Mouse (Mus musculus) midbrain, embryonic 13.5 days (tissue): ENCODE measurements around the gene Ssr3. TPM values are rescaled to one million over a fixed set of nuclear protein-coding genes. Genes with fewer than 3 reads are reported as not detected.
"Not testable (repeated sequence)": the region's sequence is repeated elsewhere in the genome, so short reads cannot be mapped to it uniquely, and the experiment has no call there.

Source experiments
- ATAC-seq: fragments of 200-750 bp; cut with Nextera tagmentation; 2 replicates; pipeline ENCODE4 v1.8.0; 2017; ENCODE audit warnings: mild to moderate bottlenecking, moderate TSS enrichment, moderate library complexity
- H3K27ac ChIP-seq: fragments of 300-500 bp; sonication (generic); 2 replicates; pipeline ENCODE4 v1.5.1; 2015; ENCODE audit warnings: inconsistent platforms, mild to moderate bottlenecking, moderate library complexity
- H3K27me3 ChIP-seq: fragments of 300-500 bp; sonication (generic); 2 replicates; pipeline ENCODE4 v1.6.1; 2015; ENCODE audit warnings: mild to moderate bottlenecking, inconsistent platforms
- H3K36me3 ChIP-seq: fragments of 300-500 bp; sonication (generic); 2 replicates; pipeline ENCODE4 v1.6.1; 2015; ENCODE audit warnings: mild to moderate bottlenecking, inconsistent platforms
- H3K4me1 ChIP-seq: fragments of 300-500 bp; sonication (generic); replicated peaks from 2 replicates; pipeline ENCODE4 v1.6.1; 2015; ENCODE audit warnings: inconsistent platforms
- H3K4me2 ChIP-seq: fragments of 300-500 bp; sonication (generic); replicated peaks from 2 replicates; pipeline ENCODE4 v1.6.1; 2015; ENCODE audit warnings: moderate library complexity, mild to moderate bottlenecking, inconsistent platforms
- H3K4me3 ChIP-seq: fragments of 300-500 bp; sonication (generic); replicated peaks from 2 replicates; pipeline ENCODE4 v1.5.1; 2015; ENCODE audit warnings: mild to moderate bottlenecking, inconsistent platforms
- H3K9ac ChIP-seq: fragments of 300-500 bp; sonication (generic); replicated peaks from 2 replicates; pipeline ENCODE4 v1.6.1; 2015; ENCODE audit warnings: mild to moderate bottlenecking, inconsistent platforms
- H3K9me3 ChIP-seq: fragments of 300-500 bp; sonication (generic); 2 replicates; pipeline ENCODE4 v1.6.1; 2016; ENCODE audit warnings: mild to moderate bottlenecking, inconsistent platforms
- WGBS: fragments of 180-500 bp; shearing (Covaris S2); methylation state at CpG from one replicate; pipeline ENCODE4 v1.1.7; 2015; 5-methylcytosine and 5-hydroxymethylcytosine counted together
- polyA plus RNA-seq: library from polyadenylated mRNA; unstranded; fragments of >200 nt; fragmentation: Nextera tagmentation; extraction: Ambion mirVana; gene quantifications from 2 replicates; pipeline ENCODE4 v1.2.1, GENCODE M21; 2015

Ssr3 gene
- polyA plus RNA-seq, 1 experiment from 2014 or later = 171 TPM

- Histone ChIP-seq H3K4me3 (no peak overlapping the region), H3K27me3 (no peaks in the 10 kb centered on the region), H3K4me1 (no peaks in the 10 kb centered on the region), H3K27ac (no peak overlapping the region), H3K36me3 (no peaks in the 10 kb centered on the region), H3K9ac (no peak overlapping the region), H3K4me2 (no peak overlapping the region), H3K9me3 (no peaks in the 10 kb centered on the region)
- ATAC-seq = no peak
- WGBS = 79% methylated on average over 4 of the region's 4 CpGs
Observed at GRCm38 (mm10) chr3:65396835-65397504, 4.5 kb upstream of the Ssr3 start.

GRCm38 (mm10) chr3:65395111-65395510 lies 2.7 kb upstream of the Ssr3 start:
- not testable (repeated sequence) for H3K27ac ChIP-seq, H3K4me2 ChIP-seq, H3K36me3 ChIP-seq, H3K9me3 ChIP-seq, ATAC-seq, H3K4me3 ChIP-seq, H3K9ac ChIP-seq, H3K27me3 ChIP-seq
- WGBS = 89% methylated on average over 1 of the region's 1 CpGs
- peaks cover 14% of the 10 kb centered on the region for H3K4me1 ChIP-seq

DNA sequence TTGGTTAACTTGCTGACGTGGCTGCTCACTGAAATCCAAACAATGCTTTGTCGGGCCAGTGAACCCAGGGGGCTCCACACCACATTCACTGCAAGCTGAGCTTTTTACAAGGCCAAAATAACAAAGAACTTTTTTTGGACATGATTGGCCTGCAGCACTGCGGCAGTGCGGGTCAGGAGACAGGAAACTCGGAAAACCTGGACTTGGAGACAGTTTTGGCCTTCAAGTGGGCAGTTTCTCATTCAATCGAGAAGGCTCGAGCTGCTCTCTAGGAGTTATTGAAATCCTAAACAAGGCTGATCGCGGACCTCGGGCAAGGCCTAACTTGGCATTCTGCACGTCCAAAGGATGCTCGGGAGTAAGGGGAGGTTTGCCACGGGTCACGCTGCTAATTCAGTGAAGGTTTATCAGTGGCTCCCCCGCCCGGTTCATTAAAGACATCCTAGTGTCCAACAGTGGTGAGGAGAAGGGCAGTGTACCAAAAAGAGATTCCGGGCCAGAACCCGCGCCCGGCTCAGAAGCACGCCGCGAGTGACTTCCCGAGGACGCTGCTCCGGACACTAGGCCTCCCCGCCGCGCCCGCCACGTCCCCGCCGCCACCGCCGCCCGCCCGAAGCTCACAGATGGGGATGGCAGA lies 521 bp downstream of the Ssr3 start:
- H3K27me3 ChIP-seq = no peaks in the 10 kb centered on the region
- H3K4me2 ChIP-seq = peak overlapping the region; percentile 74
- no peaks in the 10 kb centered on the region for H3K9me3 ChIP-seq
- H3K36me3 ChIP-seq = peaks cover 24% of the 10 kb centered on the region
- peak overlapping the region; percentile 90 for H3K9ac ChIP-seq
- peak overlapping the region; percentile 86 for H3K27ac ChIP-seq
- 0% methylated on average over 37 of the region's 37 CpGs for WGBS
- ATAC-seq = peak; percentile 81
- peak overlapping the region; percentile 89 for H3K4me3 ChIP-seq
- peaks cover 18% of the 10 kb centered on the region for H3K4me1 ChIP-seq

DNA sequence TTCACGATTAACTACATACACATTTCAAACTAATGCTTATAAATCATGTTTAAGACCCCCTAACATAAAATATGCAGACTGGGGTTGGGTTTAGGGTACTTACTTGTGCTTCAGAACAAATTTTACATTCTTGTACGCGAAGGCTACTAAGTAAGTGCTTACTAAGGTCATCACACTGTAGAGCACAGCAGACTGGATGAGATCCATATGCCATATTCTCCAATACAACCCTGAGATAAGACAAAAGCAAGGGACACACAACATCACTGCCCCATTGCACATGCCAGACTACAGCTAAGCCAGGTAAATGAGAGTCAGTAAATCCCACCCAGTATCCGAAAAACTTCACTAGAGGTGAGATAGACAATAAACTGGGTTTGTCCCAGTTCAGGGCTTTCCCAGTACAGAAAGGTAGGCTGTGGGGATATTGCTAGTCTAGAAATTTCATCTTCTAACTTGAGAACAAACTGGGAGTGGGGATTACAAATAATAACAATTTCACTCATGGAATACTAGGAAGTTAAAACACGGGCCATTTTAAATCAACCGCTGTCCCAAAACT lies 1.1 kb downstream of the Ssr3 start:
- peak overlapping the region; percentile 74 for H3K4me2 ChIP-seq
- H3K4me1 ChIP-seq = peaks cover 18% of the 10 kb centered on the region
- H3K27me3 ChIP-seq = no peaks in the 10 kb centered on the region
- H3K4me3 ChIP-seq = peak overlapping the region; percentile 89
- H3K9ac ChIP-seq = peak overlapping the region; percentile 90
- H3K36me3 ChIP-seq = peaks cover 30% of the 10 kb centered on the region
- peak overlapping the region; percentile 86; the same call in 1 of the 2 replicates for H3K27ac ChIP-seq
- no peak for ATAC-seq
- WGBS = 44% methylated on average over 6 of the region's 6 CpGs
- H3K9me3 ChIP-seq = no peaks in the 10 kb centered on the region

- Histone ChIP-seq H3K4me2 (no peak overlapping the region), H3K9ac (no peak overlapping the region), H3K27me3 (no peaks in the 10 kb centered on the region), H3K4me1 (peaks cover 9% of the 10 kb centered on the region), H3K4me3 (no peak overlapping the region), H3K9me3 (no peaks in the 10 kb centered on the region), H3K36me3 (peaks cover 66% of the 10 kb centered on the region), H3K27ac (no peak overlapping the region)
- ATAC-seq = no peak
Observed at GRCm38 (mm10) chr3:65385771-65386170, 6.7 kb downstream of the Ssr3 start.

- WGBS = 94% methylated on average over 3 of the region's 3 CpGs
- no peak for ATAC-seq
- Histone ChIP-seq H3K9ac (no peak overlapping the region), H3K4me2 (no peak overlapping the region), H3K27ac (no peak overlapping the region), H3K4me3 (no peak overlapping the region), H3K27me3 (no peaks in the 10 kb centered on the region), H3K36me3 (peaks cover 67% of the 10 kb centered on the region), H3K9me3 (no peaks in the 10 kb centered on the region), H3K4me1 (no peaks in the 10 kb centered on the region; the same call in 1 of the 2 replicates)
Observed at GRCm38 (mm10) chr3:65384431-65384830, 8.0 kb downstream of the Ssr3 start.

GRCm38 (mm10) chr3:65381094-65381493 lies 11.3 kb downstream of the Ssr3 start:
- no peak overlapping the region for H3K4me2 ChIP-seq
- ATAC-seq = no peak
- peaks cover 52% of the 10 kb centered on the region for H3K36me3 ChIP-seq
- no peaks in the 10 kb centered on the region for H3K27me3 ChIP-seq
- 84% methylated on average over 4 of the region's 4 CpGs for WGBS
- no peak overlapping the region for H3K4me3 ChIP-seq
- H3K9ac ChIP-seq = no peak overlapping the region
- no peaks in the 10 kb centered on the region for H3K9me3 ChIP-seq
- H3K27ac ChIP-seq = no peak overlapping the region
- no peaks in the 10 kb centered on the region for H3K4me1 ChIP-seq

DNA sequence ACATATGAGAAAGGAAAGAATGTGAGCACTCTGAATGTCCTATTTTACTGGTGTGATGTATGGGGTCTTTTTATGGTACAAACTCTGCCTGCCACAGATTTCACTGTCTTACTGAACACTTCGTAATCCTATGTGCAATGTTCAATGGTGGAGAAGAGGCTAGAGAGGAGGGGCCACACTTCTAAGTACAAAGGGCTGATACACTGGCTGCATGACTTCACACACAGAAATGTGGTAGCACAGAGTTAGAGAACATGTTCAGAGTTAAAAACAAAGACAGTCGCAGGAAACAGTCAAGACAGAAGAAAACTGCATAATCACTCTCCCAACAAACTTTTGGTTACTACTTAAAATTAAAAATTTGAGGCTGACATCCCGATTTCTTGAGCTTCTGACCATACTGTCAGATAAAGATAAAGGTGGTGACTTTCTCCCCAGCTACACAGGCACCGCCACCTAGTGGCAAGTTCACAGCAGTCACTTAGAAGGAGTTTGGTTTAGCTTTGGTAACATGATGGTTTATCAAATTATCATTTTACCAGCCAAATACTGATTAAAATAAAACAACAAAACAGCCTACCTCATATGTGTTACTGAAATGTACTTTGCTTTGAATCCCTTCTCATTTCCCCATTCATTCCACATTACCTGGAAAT lies 12.4 kb downstream of the Ssr3 start:
- Histone ChIP-seq H3K27ac (no peak overlapping the region), H3K4me3 (no peak overlapping the region), H3K27me3 (no peaks in the 10 kb centered on the region), H3K9ac (no peak overlapping the region), H3K4me1 (no peaks in the 10 kb centered on the region), H3K36me3 (peaks cover 44% of the 10 kb centered on the region), H3K9me3 (no peaks in the 10 kb centered on the region), H3K4me2 (no peak overlapping the region)
- WGBS = 66% methylated on average over 4 of the region's 4 CpGs
- no peak for ATAC-seq

GRCm38 (mm10) chr3:65378724-65379123 lies 13.7 kb downstream of the Ssr3 start:
- no peaks in the 10 kb centered on the region for H3K9me3 ChIP-seq
- H3K36me3 ChIP-seq = peaks cover 35% of the 10 kb centered on the region
- H3K27ac ChIP-seq = no peak overlapping the region
- ATAC-seq = no peak
- H3K9ac ChIP-seq = no peak overlapping the region
- H3K4me3 ChIP-seq = no peak overlapping the region
- H3K27me3 ChIP-seq = no peaks in the 10 kb centered on the region
- peaks cover 5% of the 10 kb centered on the region for H3K4me1 ChIP-seq
- no peak overlapping the region for H3K4me2 ChIP-seq

DNA sequence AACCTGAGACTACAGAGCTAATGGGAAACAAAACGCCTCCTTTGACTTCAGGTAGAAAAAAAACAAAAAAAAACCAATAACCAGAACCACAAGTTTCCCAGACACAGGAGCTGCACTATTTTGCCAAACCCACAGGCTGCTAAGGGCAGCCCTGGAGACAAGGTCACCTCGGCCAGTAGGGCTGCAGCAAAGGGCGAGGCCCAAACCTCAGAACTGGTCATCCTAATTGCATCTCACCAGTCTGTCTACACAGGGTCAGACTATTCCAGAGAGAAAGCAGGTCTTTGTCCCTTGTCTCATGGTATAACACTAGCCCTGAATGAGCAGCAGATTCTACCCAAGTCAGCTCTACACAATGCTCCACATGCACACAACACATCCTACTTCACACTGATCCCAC lies 17.7 kb downstream of the Ssr3 start:
- Histone ChIP-seq H3K9ac (no peak overlapping the region), H3K4me3 (no peak overlapping the region), H3K27me3 (no peaks in the 10 kb centered on the region), H3K27ac (no peak overlapping the region), H3K36me3 (peaks cover 40% of the 10 kb centered on the region), H3K9me3 (no peaks in the 10 kb centered on the region), H3K4me1 (peaks cover 10% of the 10 kb centered on the region), H3K4me2 (no peak overlapping the region)
- no peak for ATAC-seq
- WGBS = 78% methylated on average over 3 of the region's 3 CpGs

DNA sequence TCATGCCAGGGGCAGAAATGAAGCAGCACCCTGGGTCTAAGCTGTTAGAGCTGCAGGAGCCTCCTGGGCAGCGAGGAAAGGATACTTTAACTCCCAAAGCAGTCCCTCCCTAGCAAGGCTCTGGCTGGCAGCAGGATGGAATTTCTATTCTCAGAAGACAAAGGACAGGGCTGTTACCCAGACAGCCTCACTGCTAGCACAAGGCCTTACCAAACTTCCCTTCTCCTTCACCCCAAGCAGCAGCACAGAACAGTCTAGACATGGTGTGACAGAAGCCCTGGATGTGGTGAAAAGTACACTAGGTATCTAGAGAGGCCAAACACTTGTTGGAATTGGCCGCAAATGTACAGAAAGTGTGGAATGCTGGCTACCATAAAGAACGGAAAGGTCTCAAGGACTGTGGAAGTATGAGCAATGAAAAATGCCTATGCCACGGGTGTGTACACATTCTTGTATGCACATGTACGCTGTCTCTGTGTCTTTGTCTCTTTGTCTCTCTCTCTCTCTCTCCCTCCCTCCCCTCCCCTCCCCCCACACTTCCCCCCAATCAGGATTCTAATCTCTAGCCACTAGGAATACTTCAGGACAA lies 18.7 kb downstream of the Ssr3 start:
- peaks cover 10% of the 10 kb centered on the region for H3K4me1 ChIP-seq
- H3K36me3 ChIP-seq = peaks cover 40% of the 10 kb centered on the region
- ATAC-seq = peak; percentile 62
- no peak overlapping the region for H3K4me3 ChIP-seq
- no peak overlapping the region for H3K9ac ChIP-seq
- 64% methylated on average over 5 of the region's 5 CpGs for WGBS
- H3K4me2 ChIP-seq = no peak overlapping the region
- H3K9me3 ChIP-seq = no peaks in the 10 kb centered on the region
- no peak overlapping the region for H3K27ac ChIP-seq
- no peaks in the 10 kb centered on the region for H3K27me3 ChIP-seq

DNA sequence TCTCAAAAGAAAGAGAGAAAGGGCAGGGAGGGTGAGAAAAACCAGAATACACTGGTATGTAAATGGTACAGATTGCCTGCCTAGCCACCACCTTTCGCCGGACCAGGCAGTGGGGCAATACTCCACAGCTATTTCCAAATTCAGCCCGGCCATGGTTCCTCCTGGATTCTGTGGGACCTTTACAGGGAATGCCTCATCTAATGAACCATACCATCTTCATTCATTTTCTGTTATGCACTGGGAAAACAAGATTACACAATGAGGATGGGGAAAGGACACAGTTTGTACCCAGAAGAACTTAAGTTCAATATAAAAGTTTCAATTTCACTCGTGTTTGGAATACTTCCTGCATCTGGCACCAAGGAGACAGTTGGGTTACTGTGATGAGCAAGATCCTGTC lies 19.9 kb downstream of the Ssr3 start:
- H3K4me1 ChIP-seq = peaks cover 10% of the 10 kb centered on the region
- WGBS = 96% methylated on average over 4 of the region's 4 CpGs
- H3K36me3 ChIP-seq = peaks cover 38% of the 10 kb centered on the region
- no peak overlapping the region for H3K27ac ChIP-seq
- ATAC-seq = no peak
- no peak overlapping the region for H3K9ac ChIP-seq
- H3K4me3 ChIP-seq = no peak overlapping the region
- H3K9me3 ChIP-seq = no peaks in the 10 kb centered on the region
- H3K4me2 ChIP-seq = no peak overlapping the region
- H3K27me3 ChIP-seq = no peaks in the 10 kb centered on the region
